In genomic region chr11:102299839-102300238, GRCm38 (mm10) we compare ENCODE assay signal across 8 mouse cellular contexts. TPM values are rescaled to one million over a fixed set of nuclear protein-coding genes. Genes with fewer than 3 reads are reported as not detected.
A peak's percentile ranks its signal among the peaks of the same experiment; 100 is the strongest.
DNase-seq lines count a peak whose midpoint lies in the region; ATAC-seq and TF ChIP-seq lines count a peak whose summit lies in the region.

No protein-coding gene starts in this region.

- no peak overlapping the region for H3K27ac ChIP-seq in forebrain, embryonic 11.5 days (ENCODE audit: low read depth, low read length)
- no peak overlapping the region for H3K27ac ChIP-seq in forebrain, embryonic 15.5 days (replicated peaks)
- H3K27ac ChIP-seq in midbrain, embryonic 10.5 days (replicated peaks) = peak overlapping the region; percentile 57; the same call in 1 of the 2 replicates
- H3K27ac ChIP-seq in midbrain, embryonic 15.5 days = no peak overlapping the region
- H3K27ac ChIP-seq in liver, embryonic 13.5 days = no peak overlapping the region
- no peak overlapping the region for H3K27ac ChIP-seq in testis, adult 2 months (ENCODE audit: control insufficient read depth, insufficient read depth, low read depth, low read length)

- no peak overlapping the region for H3K4me3 ChIP-seq in forebrain, embryonic 11.5 days (ENCODE audit: low read depth, low read length)
- no peak overlapping the region for H3K4me3 ChIP-seq in forebrain, embryonic 15.5 days
- no peak overlapping the region for H3K4me3 ChIP-seq in midbrain, embryonic 10.5 days
- H3K4me3 ChIP-seq in midbrain, embryonic 15.5 days = no peak overlapping the region
- no peak overlapping the region for H3K4me3 ChIP-seq in liver, embryonic 13.5 days (replicated peaks)
- no peak overlapping the region for H3K4me3 ChIP-seq in testis, adult 2 months (ENCODE audit: control insufficient read depth, low read depth, low read length)

- peak; percentile 80 for DNase-seq in forebrain, embryonic 11.5 days (ENCODE audit: low spot score)
- peak; percentile 65 for DNase-seq in midbrain, embryonic 10.5 days (ENCODE audit: low spot score)
- DNase-seq in c-Kit-positive CD71-positive TER-119-positive erythroid progenitor cells, embryonic 14.5 days (ENCODE audit: low spot score) = peak; percentile 86
- DNase-seq in liver, embryonic 13.5 days = peak; percentile 64
- DNase-seq in gastrocnemius, postnatal 4 days (ENCODE audit: low spot score in 2 of 2) = no peak

- H3K36me3 ChIP-seq in forebrain, embryonic 11.5 days (ENCODE audit: control insufficient read depth, insufficient read depth, low read length) = no peaks in the 10 kb centered on the region
- H3K36me3 ChIP-seq in forebrain, embryonic 15.5 days = no peaks in the 10 kb centered on the region
- H3K36me3 ChIP-seq in midbrain, embryonic 10.5 days = peaks cover under 1% of the 10 kb centered on the region; the same call in 1 of the 2 replicates
- no peaks in the 10 kb centered on the region for H3K36me3 ChIP-seq in midbrain, embryonic 15.5 days (replicated peaks)
- peaks cover 2% of the 10 kb centered on the region; the same call in 1 of the 2 replicates for H3K36me3 ChIP-seq in liver, embryonic 13.5 days
- no peaks in the 10 kb centered on the region for H3K36me3 ChIP-seq in testis, adult 2 months (ENCODE audit: control insufficient read depth, insufficient read depth, low read length)

- peak; percentile 18; the same call in 1 of the 2 replicates for TF ChIP-seq CTCF in testis, adult 2 months (IDR thresholded peaks at IDR 0.05; ENCODE audit: control insufficient read depth, insufficient read depth, insufficient replicate concordance, low read depth, low read length)

- 17% methylated on average over 1 of the region's 1 CpGs for WGBS in forebrain, embryonic 11.5 days
- WGBS in forebrain, embryonic 15.5 days = 0% methylated on average over 1 of the region's 1 CpGs
- 12% methylated on average over 1 of the region's 1 CpGs for WGBS in midbrain, embryonic 10.5 days
- WGBS in midbrain, embryonic 15.5 days = 12% methylated on average over 1 of the region's 1 CpGs
- 10% methylated on average over 1 of the region's 1 CpGs for WGBS in liver, embryonic 13.5 days (ENCODE audit: insufficient replicate concordance)

- H3K9me3 ChIP-seq in forebrain, embryonic 11.5 days (ENCODE audit: control insufficient read depth, low read length) = no peaks in the 10 kb centered on the region
- H3K9me3 ChIP-seq in forebrain, embryonic 15.5 days = no peaks in the 10 kb centered on the region
- H3K9me3 ChIP-seq in midbrain, embryonic 10.5 days (replicated peaks) = no peaks in the 10 kb centered on the region
- no peaks in the 10 kb centered on the region for H3K9me3 ChIP-seq in midbrain, embryonic 15.5 days
- no peaks in the 10 kb centered on the region for H3K9me3 ChIP-seq in liver, embryonic 13.5 days (replicated peaks)

- no peaks in the 10 kb centered on the region for H3K27me3 ChIP-seq in forebrain, embryonic 11.5 days (ENCODE audit: control insufficient read depth, insufficient read depth, low read length)
- H3K27me3 ChIP-seq in forebrain, embryonic 15.5 days = no peaks in the 10 kb centered on the region
- no peaks in the 10 kb centered on the region for H3K27me3 ChIP-seq in midbrain, embryonic 10.5 days (ENCODE audit: low read depth, poor library complexity, severe bottlenecking)
- H3K27me3 ChIP-seq in midbrain, embryonic 15.5 days (replicated peaks) = no peaks in the 10 kb centered on the region
- H3K27me3 ChIP-seq in liver, embryonic 13.5 days = no peaks in the 10 kb centered on the region
- H3K27me3 ChIP-seq in testis, adult 2 months (ENCODE audit: control insufficient read depth, insufficient read depth, low read length) = no peaks in the 10 kb centered on the region

- peaks cover 3% of the 10 kb centered on the region for H3K4me1 ChIP-seq in forebrain, embryonic 11.5 days (replicated peaks; ENCODE audit: control insufficient read depth, insufficient read depth, low read length)
- H3K4me1 ChIP-seq in forebrain, embryonic 15.5 days = peaks cover 16% of the 10 kb centered on the region
- H3K4me1 ChIP-seq in midbrain, embryonic 10.5 days = peaks cover 25% of the 10 kb centered on the region
- H3K4me1 ChIP-seq in midbrain, embryonic 15.5 days = peaks cover 15% of the 10 kb centered on the region
- H3K4me1 ChIP-seq in liver, embryonic 13.5 days (replicated peaks) = peaks cover 33% of the 10 kb centered on the region
- H3K4me1 ChIP-seq in testis, adult 2 months (ENCODE audit: control insufficient read depth, insufficient read depth, low read length) = peaks cover 15% of the 10 kb centered on the region

- ATAC-seq in forebrain, embryonic 11.5 days (replicated peaks; ENCODE audit: low FRiP score) = no peak
- no peak for ATAC-seq in forebrain, embryonic 15.5 days (replicated peaks)
- ATAC-seq in midbrain, embryonic 15.5 days (replicated peaks) = no peak
- ATAC-seq in liver, embryonic 13.5 days (ENCODE audit: low read depth) = no peak

- no peak overlapping the region for H3K9ac ChIP-seq in forebrain, embryonic 11.5 days (ENCODE audit: low read length)
- no peak overlapping the region for H3K9ac ChIP-seq in forebrain, embryonic 15.5 days (replicated peaks)
- no peak overlapping the region for H3K9ac ChIP-seq in midbrain, embryonic 15.5 days
- H3K9ac ChIP-seq in liver, embryonic 13.5 days = no peak overlapping the region

- H3K4me2 ChIP-seq in forebrain, embryonic 11.5 days (ENCODE audit: low read depth, low read length, severe bottlenecking) = no peak overlapping the region
- no peak overlapping the region for H3K4me2 ChIP-seq in forebrain, embryonic 15.5 days (replicated peaks)
- H3K4me2 ChIP-seq in midbrain, embryonic 15.5 days = no peak overlapping the region
- no peak overlapping the region for H3K4me2 ChIP-seq in liver, embryonic 13.5 days

- TF ChIP-seq POLR2A in testis, adult 2 months (IDR thresholded peaks at IDR 0.05; ENCODE audit: control insufficient read depth, low read depth, low read length) = no peak

RNA-seq across cellular contexts. Expression of gene Atxn7l3, which starts 3.4 kb away (rescaled TPM):
- 20.8 and 21.7 TPM in 2 replicates for polyA plus RNA-seq in forebrain, embryonic 11.5 days (2014; fragmentation: Nextera tagmentation; extraction: Ambion mirVana)
- 27.6 and 29.5 TPM in 2 replicates for polyA plus RNA-seq in forebrain, embryonic 15.5 days (2015; fragmentation: Nextera tagmentation; extraction: Ambion mirVana)
- 13.9 and 16.5 TPM in 2 replicates for polyA plus RNA-seq in midbrain, embryonic 10.5 days (2016; fragmentation: Nextera tagmentation; extraction: Ambion mirVana)
- polyA plus RNA-seq in midbrain, embryonic 15.5 days (2015; fragmentation: Nextera tagmentation; extraction: Ambion mirVana) = 31.6 and 31.8 TPM in 2 replicates
- 4.6 and 4.9 TPM in 2 replicates for polyA plus RNA-seq in liver, embryonic 13.5 days (2015; fragmentation: Nextera tagmentation; extraction: Ambion mirVana)
- polyA plus RNA-seq in testis, adult 2 months (2012; rRNA removed) = 16.8 and 17.8 TPM in 2 replicates
- total RNA-seq in gastrocnemius, postnatal 4 days (2021) = 10 to 100 TPM; 40.3 to 40.9 TPM

RNA-seq across cellular contexts. Expression of gene Tmub2, which starts 15.1 kb away (rescaled TPM):
- 50.0 and 58.5 TPM in 2 replicates for polyA plus RNA-seq in forebrain, embryonic 11.5 days (2014; fragmentation: Nextera tagmentation; extraction: Ambion mirVana)
- polyA plus RNA-seq in forebrain, embryonic 15.5 days (2015; fragmentation: Nextera tagmentation; extraction: Ambion mirVana) = 73.1 and 73.4 TPM in 2 replicates
- polyA plus RNA-seq in midbrain, embryonic 10.5 days (2016; fragmentation: Nextera tagmentation; extraction: Ambion mirVana) = 51.3 and 60.5 TPM in 2 replicates
- 82.3 and 84.4 TPM in 2 replicates for polyA plus RNA-seq in midbrain, embryonic 15.5 days (2015; fragmentation: Nextera tagmentation; extraction: Ambion mirVana)
- polyA plus RNA-seq in liver, embryonic 13.5 days (2015; fragmentation: Nextera tagmentation; extraction: Ambion mirVana) = 22.8 and 24.9 TPM in 2 replicates
- 32.6 and 35.2 TPM in 2 replicates for polyA plus RNA-seq in testis, adult 2 months (2012; rRNA removed)
- 10 to 100 TPM; 25.9 to 26.3 TPM for total RNA-seq in gastrocnemius, postnatal 4 days (2021)

RNA-seq across cellular contexts. Expression of gene Ubtf, which starts 19.7 kb away (rescaled TPM):
- 109 and 111 TPM in 2 replicates for polyA plus RNA-seq in forebrain, embryonic 11.5 days (2014; fragmentation: Nextera tagmentation; extraction: Ambion mirVana)
- polyA plus RNA-seq in forebrain, embryonic 15.5 days (2015; fragmentation: Nextera tagmentation; extraction: Ambion mirVana) = 105 and 107 TPM in 2 replicates
- polyA plus RNA-seq in midbrain, embryonic 10.5 days (2016; fragmentation: Nextera tagmentation; extraction: Ambion mirVana) = 89.6 and 90.3 TPM in 2 replicates
- polyA plus RNA-seq in midbrain, embryonic 15.5 days (2015; fragmentation: Nextera tagmentation; extraction: Ambion mirVana) = 82.8 and 83.9 TPM in 2 replicates
- 70.0 and 81.5 TPM in 2 replicates for polyA plus RNA-seq in liver, embryonic 13.5 days (2015; fragmentation: Nextera tagmentation; extraction: Ambion mirVana)
- polyA plus RNA-seq in testis, adult 2 months (2012; rRNA removed) = 8.6 and 8.9 TPM in 2 replicates
- 10 to 100 TPM; 85.8 to 98.3 TPM for total RNA-seq in gastrocnemius, postnatal 4 days (2021)

RNA-seq across cellular contexts. Expression of gene Asb16, which starts 31.3 kb away (rescaled TPM):
- polyA plus RNA-seq in forebrain, embryonic 11.5 days (2014; fragmentation: Nextera tagmentation; extraction: Ambion mirVana) = not detected in 2 replicates
- polyA plus RNA-seq in forebrain, embryonic 15.5 days (2015; fragmentation: Nextera tagmentation; extraction: Ambion mirVana) = not detected in 2 replicates
- polyA plus RNA-seq in midbrain, embryonic 10.5 days (2016; fragmentation: Nextera tagmentation; extraction: Ambion mirVana) = 0.05 TPM in 1 of 2 replicates, not detected in the other
- polyA plus RNA-seq in midbrain, embryonic 15.5 days (2015; fragmentation: Nextera tagmentation; extraction: Ambion mirVana) = 0.05 TPM in 1 of 2 replicates, not detected in the other
- polyA plus RNA-seq in liver, embryonic 13.5 days (2015; fragmentation: Nextera tagmentation; extraction: Ambion mirVana) = 0.06 and 0.08 TPM in 2 replicates
- polyA plus RNA-seq in testis, adult 2 months (2012; rRNA removed) = 0.10 and 0.11 TPM in 2 replicates
- 10 to 100 TPM; 25.7 to 31.1 TPM for total RNA-seq in gastrocnemius, postnatal 4 days (2021)

RNA-seq across cellular contexts. Expression of gene BC030867, which starts 51.2 kb away (rescaled TPM):
- polyA plus RNA-seq in forebrain, embryonic 11.5 days (2014; fragmentation: Nextera tagmentation; extraction: Ambion mirVana) = 23.5 and 26.6 TPM in 2 replicates
- polyA plus RNA-seq in forebrain, embryonic 15.5 days (2015; fragmentation: Nextera tagmentation; extraction: Ambion mirVana) = 5.6 and 7.0 TPM in 2 replicates
- 25.8 and 27.3 TPM in 2 replicates for polyA plus RNA-seq in midbrain, embryonic 10.5 days (2016; fragmentation: Nextera tagmentation; extraction: Ambion mirVana)
- polyA plus RNA-seq in midbrain, embryonic 15.5 days (2015; fragmentation: Nextera tagmentation; extraction: Ambion mirVana) = 2.2 and 2.5 TPM in 2 replicates
- polyA plus RNA-seq in liver, embryonic 13.5 days (2015; fragmentation: Nextera tagmentation; extraction: Ambion mirVana) = 14.6 and 16.4 TPM in 2 replicates
- 31.8 and 48.5 TPM in 2 replicates for polyA plus RNA-seq in testis, adult 2 months (2012; rRNA removed)
- 1 to 10 TPM; 2.3 to 2.6 TPM for total RNA-seq in gastrocnemius, postnatal 4 days (2021)

Comparison
In these comparisons a context has a peak if more than half of its experiments do, and no peak if none do; other contexts are left out.
1. DNase-seq: peak in forebrain, embryonic 11.5 days (single experiment), midbrain, embryonic 10.5 days (single experiment), c-Kit-positive CD71-positive TER-119-positive erythroid progenitor cells, embryonic 14.5 days (single experiment) and liver, embryonic 13.5 days (single experiment); none in gastrocnemius, postnatal 4 days (0 of 2).